Mouse (Mus musculus) B cell, adult 2 months (primary cell): ENCODE data around the gene Clk2.
A peak's percentile ranks its signal among the peaks of the same experiment; 100 is the strongest.
"Not testable (repeated sequence)": the region's sequence is repeated elsewhere in the genome, so short reads cannot be mapped to it uniquely, and the experiment has no call there.

Experiments used
- DNase-seq, 2 experiments: peaks; one replicate each; pipeline ENCODE4 v3.0.0; 2022

Gene Clk2

GRCm38 (mm10) chr3:89161207-89161606, 3.4 kb upstream of the Clk2 start:
- DNase-seq = not testable (repeated sequence)

- no peak for DNase-seq
These were observed 2.8 kb upstream of the Clk2 start for GRCm38 (mm10) chr3:89161786-89162185.

GRCm38 (mm10) chr3:89163123-89163522, 1.5 kb upstream of the Clk2 start:
- no peak for DNase-seq

- no peak for DNase-seq
These were observed 851 bp upstream of the Clk2 start for GRCm38 (mm10) chr3:89163643-89164245.

GRCm38 (mm10) chr3:89165268-89165870, 774 bp downstream of the Clk2 start:
- no peak for DNase-seq

- no peak for DNase-seq
These were observed 2.4 kb downstream of the Clk2 start for GRCm38 (mm10) chr3:89166945-89167344.

- DNase-seq = no peak
These were observed 10.2 kb downstream of the Clk2 start for GRCm38 (mm10) chr3:89174844-89175243.

- DNase-seq = no peak
These were observed 10.9 kb downstream of the Clk2 start for GRCm38 (mm10) chr3:89175544-89175943.

- no peak for DNase-seq
These were observed 11.8 kb downstream of the Clk2 start for GRCm38 (mm10) chr3:89176421-89176820.

GRCm38 (mm10) chr3:89177242-89178106, 12.9 kb downstream of the Clk2 start, which contains the start of gene Scamp3:
Gene Scamp3 (plus strand): TSS chr3:89177473.
- DNase-seq = peak; percentile 77 to 78

GRCm38 (mm10) chr3:89178107-89178385, 13.5 kb downstream of the Clk2 start:
- no peak for DNase-seq

GRCm38 (mm10) chr3:89179056-89179455, 14.5 kb downstream of the Clk2 start:
- DNase-seq = no peak

- no peak for DNase-seq
These were observed 17.3 kb downstream of the Clk2 start for GRCm38 (mm10) chr3:89181749-89182500.

GRCm38 (mm10) chr3:89182531-89183057, 18.0 kb downstream of the Clk2 start:
- no peak for DNase-seq

- peak in 1 of 2 experiments; percentile 27 for DNase-seq
These were observed 18.7 kb downstream of the Clk2 start, which contains the start of gene Fam189b for GRCm38 (mm10) chr3:89183058-89183958. Gene Fam189b (plus strand): TSS chr3:89183143.

GRCm38 (mm10) chr3:89183959-89184315, 19.3 kb downstream of the Clk2 start:
- DNase-seq = no peak

GRCm38 (mm10) chr3:89187197-89187596, 22.6 kb downstream of the Clk2 start:
- peak; percentile 28 to 33 for DNase-seq

- peak; percentile 26 to 35 for DNase-seq
These were observed 23.3 kb downstream of the Clk2 start for GRCm38 (mm10) chr3:89187690-89188477.

- DNase-seq = peak; percentile 29
These were observed 23.9 kb downstream of the Clk2 start for GRCm38 (mm10) chr3:89188478-89188875.

GRCm38 (mm10) chr3:89190436-89190835, 25.8 kb downstream of the Clk2 start:
- peak in 1 of 2 experiments; percentile 27 for DNase-seq

GRCm38 (mm10) chr3:89193351-89193750, 28.8 kb downstream of the Clk2 start:
- DNase-seq = no peak
